ENCODE assay signal across 1 mouse cellular context in genomic region chr11:53642744-53643279, GRCm38 (mm10).
TF ChIP-seq lines count a peak whose summit lies in the region.

No protein-coding gene starts in this region.

TF ChIP-seq in MEL, 35 proteins besides CTCF, POLR2A, EP300 and RAD21 (continued from another document):
- TF ChIP-seq MYC (IDR thresholded peaks at IDR 0.05; ENCODE audit: low read depth, low read length): peak; percentile 82
- no peak for TF ChIP-seq MAZ (IDR thresholded peaks at IDR 0.05; ENCODE audit: low read depth, low read length)
- TF ChIP-seq MEF2A (IDR thresholded peaks at IDR 0.05; ENCODE audit: extremely low read depth, insufficient replicate concordance, low read depth, low read length, poor library complexity, severe bottlenecking): no peak
- TF ChIP-seq ZC3H11A (IDR thresholded peaks at IDR 0.05; ENCODE audit: low read depth, low read length): peak; percentile 76
- no peak for TF ChIP-seq NRF1 (IDR thresholded peaks at IDR 0.05; ENCODE audit: insufficient read depth, low read depth, low read length, poor library complexity, severe bottlenecking)
- no peak for TF ChIP-seq RCOR1 (IDR thresholded peaks at IDR 0.05; ENCODE audit: low read depth, low read length)
- no peak for TF ChIP-seq CHD2 (IDR thresholded peaks at IDR 0.05; ENCODE audit: low read length)
- no peak for TF ChIP-seq MAFK (IDR thresholded peaks at IDR 0.05; ENCODE audit: borderline replicate concordance, low read depth, low read length)
- TF ChIP-seq SIN3A (IDR thresholded peaks at IDR 0.05; ENCODE audit: low read length): peak; percentile 47; the same call in 1 of the 2 replicates
- TF ChIP-seq MAX (IDR thresholded peaks at IDR 0.05; ENCODE audit: low read length): peak; percentile 18; the same call in 1 of the 2 replicates
- TF ChIP-seq TAL1 (IDR thresholded peaks at IDR 0.05; ENCODE audit: low read length): no peak
- no peak for TF ChIP-seq GABPA (IDR thresholded peaks at IDR 0.05; ENCODE audit: low read depth, low read length)
- TF ChIP-seq SMC3 (IDR thresholded peaks at IDR 0.05; ENCODE audit: low read depth, low read length): peak; percentile 81
- no peak for TF ChIP-seq E2F4 (IDR thresholded peaks at IDR 0.05; ENCODE audit: borderline replicate concordance, low read depth, low read length)
- peak; percentile 33; the same call in 1 of the 2 replicates for TF ChIP-seq GATA1 (IDR thresholded peaks at IDR 0.05; ENCODE audit: low read depth, low read length)
- TF ChIP-seq ELF1 (IDR thresholded peaks at IDR 0.05; ENCODE audit: low read depth, low read length): no peak
- TF ChIP-seq NELFE (IDR thresholded peaks at IDR 0.05; ENCODE audit: low read depth, low read length): no peak
- peak; percentile 75 for TF ChIP-seq USF1 (IDR thresholded peaks at IDR 0.05; ENCODE audit: low read depth, low read length)
- no peak for TF ChIP-seq TBP (IDR thresholded peaks at IDR 0.05; ENCODE audit: low read depth, low read length)
- no peak for TF ChIP-seq ZNF384 (IDR thresholded peaks at IDR 0.05; ENCODE audit: low read depth, low read length)
- TF ChIP-seq MXI1 (IDR thresholded peaks at IDR 0.05; ENCODE audit: low read depth, low read length): peak; percentile 79
- TF ChIP-seq ZKSCAN1 (IDR thresholded peaks at IDR 0.05; ENCODE audit: low read depth, low read length): no peak
- no peak for TF ChIP-seq UBTF (IDR thresholded peaks at IDR 0.05; ENCODE audit: borderline replicate concordance, insufficient read depth, low read depth, low read length)
- no peak for TF ChIP-seq ETS1 (IDR thresholded peaks at IDR 0.05; ENCODE audit: low read depth, low read length)
- TF ChIP-seq BHLHE40 (IDR thresholded peaks at IDR 0.05; ENCODE audit: borderline replicate concordance, low read depth, low read length): peak; percentile 22; the same call in 1 of the 2 replicates
- no peak for TF ChIP-seq POLR2AphosphoS5 (IDR thresholded peaks at IDR 0.05; ENCODE audit: borderline replicate concordance, low read depth, low read length)
- TF ChIP-seq HCFC1 (IDR thresholded peaks at IDR 0.05; ENCODE audit: low read depth, low read length): no peak
- 0 out of 2 replicates have a peak, but pooled peaks have one; percentile 7 for TF ChIP-seq MYB (IDR thresholded peaks at IDR 0.05; ENCODE audit: low read depth, low read length)
- no peak for TF ChIP-seq JUND (IDR thresholded peaks at IDR 0.05; ENCODE audit: low read depth, low read length)
- TF ChIP-seq POLR2AphosphoS2 (IDR thresholded peaks at IDR 0.05; ENCODE audit: low read length): no peak
- TF ChIP-seq USF2 (IDR thresholded peaks at IDR 0.05; ENCODE audit: borderline replicate concordance in 1 of 2, insufficient read depth in 1 of 2, low read depth in 1 of 2, low read length in 2 of 2): no peak
- TF ChIP-seq TCF12 (IDR thresholded peaks at IDR 0.05; ENCODE audit: low read depth, low read length): no peak
- no peak for TF ChIP-seq KAT2A (conservative IDR thresholded peaks at IDR 0.05; ENCODE audit: low read depth, low read length)
